Mouse (Mus musculus) midbrain, embryonic 11.5 days (tissue): Measurements from ENCODE around the gene Acer3. TPM values are rescaled to one million over a fixed set of nuclear protein-coding genes. Genes with fewer than 3 reads are reported as not detected.

Source experiments
- ATAC-seq: fragments of 200-750 bp; cut with Nextera tagmentation; 2 replicates; pipeline ENCODE4 v1.8.0; 2017; ENCODE audit warnings: moderate TSS enrichment, moderate library complexity; ENCODE audit not compliant: low FRiP score
- DNase-seq: peaks from one replicate; pipeline ENCODE4 v3.0.0; 2015; ENCODE audit warnings: low spot score; ENCODE audit errors: missing footprints
- H3K27ac ChIP-seq: fragments of 300-500 bp; sonication (generic); 2 replicates; pipeline ENCODE4 v1.5.1; 2014; ENCODE audit warnings: low read depth, low read length
- H3K27me3 ChIP-seq: fragments of 300-500 bp; sonication (generic); 2 replicates; pipeline ENCODE4 v1.6.1; 2014; ENCODE audit warnings: mild to moderate bottlenecking, low read length, moderate library complexity, mixed read lengths; ENCODE audit not compliant: control insufficient read depth, insufficient read depth
- H3K36me3 ChIP-seq: fragments of 300-500 bp; sonication (generic); 2 replicates; pipeline ENCODE4 v1.6.1; 2014; ENCODE audit warnings: mild to moderate bottlenecking, low read length, moderate library complexity, mixed read lengths; ENCODE audit not compliant: control insufficient read depth, insufficient read depth
- H3K4me1 ChIP-seq: fragments of 300-500 bp; sonication (generic); 2 replicates; pipeline ENCODE4 v1.6.1; 2014; ENCODE audit warnings: low read length; ENCODE audit not compliant: control insufficient read depth, insufficient read depth
- H3K4me2 ChIP-seq: fragments of 300-500 bp; sonication (generic); 2 replicates; pipeline ENCODE4 v1.6.1; 2014; ENCODE audit warnings: mild to moderate bottlenecking, moderate library complexity
- H3K4me3 ChIP-seq: fragments of 300-500 bp; sonication (generic); 2 replicates; pipeline ENCODE4 v1.5.1; 2014; ENCODE audit warnings: low read depth, low read length
- H3K9ac ChIP-seq: fragments of 300-500 bp; sonication (generic); 2 replicates; pipeline ENCODE4 v1.6.1; 2014; ENCODE audit warnings: low read length
- H3K9me3 ChIP-seq: fragments of 300-500 bp; sonication (generic); 2 replicates; pipeline ENCODE4 v1.6.1; 2016; ENCODE audit warnings: low read length; ENCODE audit not compliant: control insufficient read depth
- WGBS: fragments of 180-500 bp; shearing (Covaris S2); extraction: QIAGEN DNeasy Blood & Tissue Kit; methylation state at CpG from one replicate; pipeline ENCODE4 v1.1.7; 2014; 5-methylcytosine and 5-hydroxymethylcytosine counted together
- polyA plus RNA-seq: library from polyadenylated mRNA; unstranded; fragments of >200 nt; fragmentation: Nextera tagmentation; extraction: Ambion mirVana; gene quantifications from 2 replicates; pipeline ENCODE4 v1.2.1, GENCODE M21; 2014

Gene Acer3
- polyA plus RNA-seq, 1 experiment from 2014 or later = 16.6 TPM

GRCm38 (mm10) chr7:98162239-98162638, 158.8 kb downstream of the Acer3 start:
- no peaks in the 10 kb centered on the region for H3K36me3 ChIP-seq
- no peaks in the 10 kb centered on the region for H3K27me3 ChIP-seq
- H3K27ac ChIP-seq = no peak overlapping the region
- no peaks in the 10 kb centered on the region for H3K4me1 ChIP-seq
- H3K4me2 ChIP-seq = no peak overlapping the region
- ATAC-seq (no peak), DNase-seq (no peak)
- H3K9ac ChIP-seq = no peak overlapping the region
- no peaks in the 10 kb centered on the region for H3K9me3 ChIP-seq
- 90% methylated on average over 6 of the region's 6 CpGs for WGBS
- H3K4me3 ChIP-seq = no peak overlapping the region

GRCm38 (mm10) chr7:98160041-98160740, 160.8 kb downstream of the Acer3 start:
- H3K36me3 ChIP-seq = no peaks in the 10 kb centered on the region
- H3K9ac ChIP-seq = no peak overlapping the region; the same call in 1 of the 2 replicates
- no peak overlapping the region for H3K4me2 ChIP-seq
- H3K4me1 ChIP-seq = peaks cover 6% of the 10 kb centered on the region
- no peak for ATAC-seq
- 59% methylated on average over 8 of the region's 8 CpGs for WGBS
- no peak overlapping the region for H3K27ac ChIP-seq
- no peak overlapping the region for H3K4me3 ChIP-seq
- H3K9me3 ChIP-seq = no peaks in the 10 kb centered on the region
- no peak for DNase-seq
- no peaks in the 10 kb centered on the region for H3K27me3 ChIP-seq

- WGBS = 63% methylated on average over 8 of the region's 8 CpGs
- H3K4me1 ChIP-seq = peaks cover 6% of the 10 kb centered on the region
- ATAC-seq = no peak
- no peaks in the 10 kb centered on the region for H3K27me3 ChIP-seq
- H3K36me3 ChIP-seq = no peaks in the 10 kb centered on the region
- no peaks in the 10 kb centered on the region for H3K9me3 ChIP-seq
- no peak overlapping the region for H3K4me2 ChIP-seq
- DNase-seq = no peak
- H3K27ac ChIP-seq = no peak overlapping the region
- no peak overlapping the region for H3K9ac ChIP-seq
- H3K4me3 ChIP-seq = no peak overlapping the region
Observed at GRCm38 (mm10) chr7:98158481-98158880, 162.5 kb downstream of the Acer3 start.

- no peak overlapping the region for H3K4me2 ChIP-seq
- H3K9me3 ChIP-seq = no peaks in the 10 kb centered on the region
- ATAC-seq (no peak), DNase-seq (no peak)
- peaks cover 6% of the 10 kb centered on the region for H3K4me1 ChIP-seq
- H3K4me3 ChIP-seq = no peak overlapping the region
- H3K36me3 ChIP-seq = no peaks in the 10 kb centered on the region
- 62% methylated on average over 5 of the region's 5 CpGs for WGBS
- no peak overlapping the region for H3K9ac ChIP-seq
- no peaks in the 10 kb centered on the region for H3K27me3 ChIP-seq
- no peak overlapping the region for H3K27ac ChIP-seq
Observed at GRCm38 (mm10) chr7:98157636-98158332, 163.2 kb downstream of the Acer3 start.

Other genes starting within 250 kb of the Acer3 start
- 10.1 and 11.1 TPM in 2 replicates for gene Myo7a, start 201.7 kb downstream of the Acer3 start, polyA plus RNA-seq
- gene Omp, start 175.7 kb downstream of the Acer3 start, polyA plus RNA-seq = 0.18 and 0.23 TPM in 2 replicates
- 3.5 and 3.7 TPM in 2 replicates for gene Capn5, start 142.9 kb downstream of the Acer3 start, polyA plus RNA-seq
- 0.07 TPM in 1 of 2 replicates, not detected in the other for gene B3gnt6, start 121.7 kb downstream of the Acer3 start, polyA plus RNA-seq
- gene Tsku, start 40.1 kb upstream of the Acer3 start, polyA plus RNA-seq = 7.3 and 7.7 TPM in 2 replicates
- gene Gucy2d, start 119.2 kb upstream of the Acer3 start, polyA plus RNA-seq = not detected in 2 replicates
- gene Lrrc32, start 168.1 kb upstream of the Acer3 start, polyA plus RNA-seq = 4.3 TPM in 2 replicates